Mouse (Mus musculus) bone marrow macrophage, adult 2 months (primary cell): ENCODE data around the gene Shisa8.

Experiments used
- CTCF ChIP-seq: IDR thresholded peaks from 2 replicates; pipeline ENCODE4 v1.5.1; 2012; ENCODE audit warnings: low read depth, mild to moderate bottlenecking, low read length, moderate library complexity
- POLR2A ChIP-seq: IDR thresholded peaks from 2 replicates; pipeline ENCODE4 v1.6.1; 2012; ENCODE audit warnings: mild to moderate bottlenecking, low read depth, low read length, borderline replicate concordance

DNA sequence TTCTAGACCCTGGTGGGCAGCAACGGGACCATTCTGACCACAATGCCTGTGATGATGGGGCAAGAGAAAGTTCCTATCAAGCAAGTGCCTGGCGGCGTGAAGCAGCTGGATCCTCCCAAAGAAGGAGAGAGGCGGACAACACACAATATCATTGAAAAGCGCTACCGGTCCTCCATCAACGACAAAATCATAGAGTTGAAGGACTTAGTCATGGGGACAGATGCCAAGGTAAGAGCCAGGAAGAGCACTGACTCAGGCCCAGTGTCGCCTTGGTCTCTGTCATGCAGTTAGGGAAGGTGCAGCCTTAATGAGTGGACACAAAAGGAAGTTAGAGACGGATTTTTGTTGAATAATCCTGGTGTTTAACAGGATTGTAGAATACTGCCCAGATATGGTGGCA is 37.5 kb downstream of the Shisa8 start:
- TF ChIP-seq POLR2A (no peak), CTCF (no peak)
